ENCODE assay signal across 8 mouse cellular contexts in the genomic region with DNA sequence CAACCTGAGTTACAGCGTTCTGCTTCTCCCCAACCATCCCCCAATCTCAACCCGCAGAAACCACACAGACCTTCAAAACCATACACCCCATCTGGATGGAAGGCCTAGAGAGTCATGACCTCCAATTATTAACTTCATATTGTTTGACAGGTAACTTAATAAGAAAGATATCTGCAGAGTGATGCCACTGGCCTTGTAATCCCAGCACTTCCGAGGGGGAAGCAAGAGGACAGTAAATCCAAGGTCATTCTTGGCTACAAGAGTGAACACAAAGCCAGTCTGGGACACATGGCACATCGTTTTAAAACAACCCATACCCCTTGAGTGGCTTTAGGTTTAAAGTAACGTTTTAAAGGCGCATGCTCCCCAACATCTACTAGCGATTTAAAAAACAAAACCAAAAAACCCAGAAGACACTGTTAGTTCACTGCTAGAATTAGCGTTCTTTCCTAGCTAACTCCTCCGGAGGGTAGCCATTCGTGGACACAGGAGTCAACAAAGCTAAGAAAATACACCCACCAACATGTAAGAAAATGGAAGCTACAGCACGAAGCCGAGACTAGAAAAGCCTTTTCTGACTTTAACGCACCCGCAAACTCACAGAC. TPM values are rescaled to one million over a fixed set of nuclear protein-coding genes. Genes with fewer than 3 reads are reported as not detected.
A peak's percentile ranks its signal among the peaks of the same experiment; 100 is the strongest.
DNase-seq lines count a peak whose midpoint lies in the region; ATAC-seq and TF ChIP-seq lines count a peak whose summit lies in the region.

No protein-coding gene starts in this region.

- H3K4me3 ChIP-seq in gastrocnemius, adult 2 months: peak overlapping the region; percentile 92
- H3K4me3 ChIP-seq in ES-Bruce4 (ENCODE audit: low read depth, low read length): peak overlapping the region; percentile 100
- H3K4me3 ChIP-seq in forebrain, embryonic 12.5 days (replicated peaks): peak overlapping the region; percentile 78
- H3K4me3 ChIP-seq in limb, embryonic 15.5 days: peak overlapping the region; percentile 91
- H3K4me3 ChIP-seq in neural tube, embryonic 15.5 days (replicated peaks): peak overlapping the region; percentile 66

- peak overlapping the region; percentile 63 for H3K4me2 ChIP-seq in forebrain, embryonic 12.5 days
- peak overlapping the region; percentile 67 for H3K4me2 ChIP-seq in limb, embryonic 15.5 days
- peak overlapping the region; percentile 72 for H3K4me2 ChIP-seq in neural tube, embryonic 15.5 days

- TF ChIP-seq EP300 in ES-Bruce4 (IDR thresholded peaks at IDR 0.05; ENCODE audit: insufficient read depth, low read depth, low read length): no peak

- H3K27me3 ChIP-seq in ES-Bruce4 (ENCODE audit: control insufficient read depth, insufficient read depth, low read length, poor library complexity, severe bottlenecking): no peaks in the 10 kb centered on the region
- H3K27me3 ChIP-seq in forebrain, embryonic 12.5 days: no peaks in the 10 kb centered on the region
- no peaks in the 10 kb centered on the region for H3K27me3 ChIP-seq in limb, embryonic 15.5 days
- no peaks in the 10 kb centered on the region for H3K27me3 ChIP-seq in neural tube, embryonic 15.5 days (replicated peaks)

- peak overlapping the region; percentile 99 for H3K9ac ChIP-seq in ES-Bruce4 (ENCODE audit: low read depth, poor library complexity, severe bottlenecking)
- H3K9ac ChIP-seq in forebrain, embryonic 12.5 days: peak overlapping the region; percentile 56
- peak overlapping the region; percentile 53 for H3K9ac ChIP-seq in limb, embryonic 15.5 days
- H3K9ac ChIP-seq in neural tube, embryonic 15.5 days (replicated peaks): peak overlapping the region; percentile 65

- TF ChIP-seq CTCF in gastrocnemius, adult 2 months (IDR thresholded peaks at IDR 0.05): no peak
- no peak for TF ChIP-seq CTCF in ES-Bruce4 (IDR thresholded peaks at IDR 0.05; ENCODE audit: low read depth, low read length)

- peak overlapping the region; percentile 99 for H3K27ac ChIP-seq in gastrocnemius, adult 2 months
- peak overlapping the region; percentile 63 for H3K27ac ChIP-seq in ES-Bruce4 (ENCODE audit: insufficient read depth, low read length)
- H3K27ac ChIP-seq in forebrain, embryonic 12.5 days: peak overlapping the region; percentile 74
- peak overlapping the region; percentile 96 for H3K27ac ChIP-seq in limb, embryonic 15.5 days
- peak overlapping the region; percentile 88 for H3K27ac ChIP-seq in neural tube, embryonic 15.5 days (replicated peaks)

- TF ChIP-seq POLR2A in ES-Bruce4 (IDR thresholded peaks at IDR 0.05; ENCODE audit: insufficient read depth, low read length): no peak

- intact Hi-C loops in gastrocnemius, adult 2 months (cut with DNase I): no loop called here

- peaks cover 3% of the 10 kb centered on the region; the same call in 1 of the 2 replicates for H3K36me3 ChIP-seq in ES-Bruce4 (ENCODE audit: control insufficient read depth, insufficient read depth, low read length, poor library complexity, severe bottlenecking)
- 0 out of 2 replicates have a peak, but pooled peaks cover under 1% of the 10 kb centered on the region for H3K36me3 ChIP-seq in forebrain, embryonic 12.5 days (replicated peaks)
- no peaks in the 10 kb centered on the region for H3K36me3 ChIP-seq in limb, embryonic 15.5 days
- no peaks in the 10 kb centered on the region for H3K36me3 ChIP-seq in neural tube, embryonic 15.5 days

- WGBS in forebrain, embryonic 12.5 days: under 1% methylated on average over 14 of the region's 14 CpGs
- WGBS in limb, embryonic 15.5 days: 1% methylated on average over 14 of the region's 14 CpGs
- WGBS in neural tube, embryonic 15.5 days: 1% methylated on average over 14 of the region's 14 CpGs

- DNase-seq in gastrocnemius, adult 2 months: no peak
- no peak for DNase-seq in gastrocnemius, postnatal 10 days
- DNase-seq in retina, postnatal 1 day: no peak
- DNase-seq in cerebellum, adult 11 months: no peak

- no peaks in the 10 kb centered on the region for H3K9me3 ChIP-seq in ES-Bruce4 (replicated peaks; ENCODE audit: control insufficient read depth, insufficient read depth, low read length, poor library complexity, severe bottlenecking)
- no peaks in the 10 kb centered on the region for H3K9me3 ChIP-seq in forebrain, embryonic 12.5 days
- no peaks in the 10 kb centered on the region for H3K9me3 ChIP-seq in limb, embryonic 15.5 days
- H3K9me3 ChIP-seq in neural tube, embryonic 15.5 days (replicated peaks): no peaks in the 10 kb centered on the region

- peak; percentile 47 for ATAC-seq in forebrain, embryonic 12.5 days (ENCODE audit: low FRiP score)
- ATAC-seq in limb, embryonic 15.5 days (ENCODE audit: insufficient number of reproducible peaks, low FRiP score, low TSS enrichment, low read depth): peak; percentile 9; the same call in 1 of the 2 replicates
- peak; percentile 49 for ATAC-seq in neural tube, embryonic 15.5 days (ENCODE audit: low FRiP score)

- H3K4me1 ChIP-seq in ES-Bruce4 (ENCODE audit: control insufficient read depth, insufficient read depth, low read length): peaks cover 2% of the 10 kb centered on the region
- H3K4me1 ChIP-seq in forebrain, embryonic 12.5 days: peaks cover 27% of the 10 kb centered on the region
- H3K4me1 ChIP-seq in limb, embryonic 15.5 days: peaks cover 15% of the 10 kb centered on the region
- H3K4me1 ChIP-seq in neural tube, embryonic 15.5 days: peaks cover 31% of the 10 kb centered on the region

RNA-seq across cellular contexts. Expression of a gene that starts 0.7 kb away (rescaled TPM):
- 10 to 100 TPM; 20.6 to 28.0 TPM for total RNA-seq in gastrocnemius, adult 2 months (2021)
- 10 to 100 TPM; 19.9 to 34.7 TPM for total RNA-seq in gastrocnemius, postnatal 10 days (2021)
- polyA plus RNA-seq in ES-Bruce4 (2011; ENCODE audit: insufficient read depth, insufficient read length, low read depth, missing spikeins): 115 and 120 TPM in 2 replicates
- polyA plus RNA-seq in forebrain, embryonic 12.5 days (2016; fragmentation: Nextera tagmentation; extraction: Ambion mirVana): 115 and 119 TPM in 2 replicates
- 72.6 and 76.9 TPM in 2 replicates for polyA plus RNA-seq in limb, embryonic 15.5 days (2015; fragmentation: Nextera tagmentation; extraction: Ambion mirVana)
- 91.1 and 99.3 TPM in 2 replicates for polyA plus RNA-seq in neural tube, embryonic 15.5 days (2015; fragmentation: Nextera tagmentation; extraction: Ambion mirVana)

RNA-seq across cellular contexts. Expression of a gene that starts 44.1 kb away (rescaled TPM):
- total RNA-seq in gastrocnemius, adult 2 months (2021): not detected
- not detected for total RNA-seq in gastrocnemius, postnatal 10 days (2021)
- not detected in 2 replicates for polyA plus RNA-seq in ES-Bruce4 (2011; ENCODE audit: insufficient read depth, insufficient read length, low read depth, missing spikeins)
- 0.15 and 0.20 TPM in 2 replicates for polyA plus RNA-seq in forebrain, embryonic 12.5 days (2016; fragmentation: Nextera tagmentation; extraction: Ambion mirVana)
- polyA plus RNA-seq in limb, embryonic 15.5 days (2015; fragmentation: Nextera tagmentation; extraction: Ambion mirVana): 0.06 and 0.07 TPM in 2 replicates
- polyA plus RNA-seq in neural tube, embryonic 15.5 days (2015; fragmentation: Nextera tagmentation; extraction: Ambion mirVana): not detected in 2 replicates
